Mouse (Mus musculus) C2C12 (cell line): ENCODE measurements around the gene Ercc4. TPM values are rescaled to one million over a fixed set of nuclear protein-coding genes. Genes with fewer than 3 reads are reported as not detected.

Source experiments
- H3K27me3 ChIP-seq: one replicate; pipeline ENCODE4 v1.6.1; 2011; ENCODE audit not compliant: control insufficient read depth, insufficient read depth, insufficient read length
- H3K36me3 ChIP-seq: one replicate; pipeline ENCODE4 v1.6.1; 2011; ENCODE audit not compliant: control insufficient read depth, insufficient read depth
- H3K4me3 ChIP-seq: one replicate; pipeline ENCODE4 v1.5.1; 2011; ENCODE audit warnings: mild to moderate bottlenecking, control low read depth; ENCODE audit not compliant: poor library complexity, insufficient read depth, severe bottlenecking
- H3K79me2 ChIP-seq: one replicate; pipeline ENCODE4 v1.6.1; 2011; ENCODE audit not compliant: control insufficient read depth, insufficient read depth
- H3K79me3 ChIP-seq: one replicate; pipeline ENCODE4 v1.6.1; 2011; ENCODE audit warnings: low read depth, control low read depth
- H3ac ChIP-seq: one replicate; pipeline ENCODE3; 2011; ENCODE audit warnings: low read depth; ENCODE audit not compliant: control insufficient read depth, insufficient read length
- CEBPB ChIP-seq: IDR thresholded peaks from one replicate; pipeline ENCODE4 v1.6.1; 2011; ENCODE audit warnings: low read depth, mild to moderate bottlenecking, control low read depth, moderate library complexity
- CTCF ChIP-seq: IDR thresholded peaks from one replicate; pipeline ENCODE4 v1.5.1; 2011; ENCODE audit not compliant: control insufficient read depth, insufficient read depth, insufficient read length
- FOSL1 ChIP-seq: IDR thresholded peaks from one replicate; pipeline ENCODE4 v1.8.0; 2011; ENCODE audit warnings: mild to moderate bottlenecking, low read length; ENCODE audit not compliant: poor library complexity, insufficient read depth, severe bottlenecking
- MAX ChIP-seq: IDR thresholded peaks from one replicate; pipeline ENCODE4 v1.6.1; 2011; ENCODE audit warnings: mild to moderate bottlenecking, control low read depth
- MYOD1 ChIP-seq: IDR thresholded peaks from one replicate; pipeline ENCODE4 v1.6.1; 2011; ENCODE audit warnings: low read depth; ENCODE audit not compliant: control insufficient read depth, insufficient read length
- MYOG ChIP-seq: IDR thresholded peaks from one replicate; pipeline ENCODE4 v1.6.1; 2011; ENCODE audit not compliant: control insufficient read depth, insufficient read length; ENCODE audit errors: extremely low read depth
- USF1 ChIP-seq: IDR thresholded peaks from one replicate; pipeline ENCODE4 v1.6.1; 2011; ENCODE audit warnings: low read depth, mild to moderate bottlenecking, control low read depth, moderate library complexity
- polyA plus RNA-seq: library from polyadenylated mRNA; unstranded; fragments of >200 nt; fragmentation: generic; extraction: Trizol; gene quantifications from one replicate; pipeline ENCODE4 v1.2.1, GENCODE M21; 2012; ENCODE audit warnings: missing spikeins

Gene Ercc4
- polyA plus RNA-seq, 1 experiment, result 6.6 TPM

DNA sequence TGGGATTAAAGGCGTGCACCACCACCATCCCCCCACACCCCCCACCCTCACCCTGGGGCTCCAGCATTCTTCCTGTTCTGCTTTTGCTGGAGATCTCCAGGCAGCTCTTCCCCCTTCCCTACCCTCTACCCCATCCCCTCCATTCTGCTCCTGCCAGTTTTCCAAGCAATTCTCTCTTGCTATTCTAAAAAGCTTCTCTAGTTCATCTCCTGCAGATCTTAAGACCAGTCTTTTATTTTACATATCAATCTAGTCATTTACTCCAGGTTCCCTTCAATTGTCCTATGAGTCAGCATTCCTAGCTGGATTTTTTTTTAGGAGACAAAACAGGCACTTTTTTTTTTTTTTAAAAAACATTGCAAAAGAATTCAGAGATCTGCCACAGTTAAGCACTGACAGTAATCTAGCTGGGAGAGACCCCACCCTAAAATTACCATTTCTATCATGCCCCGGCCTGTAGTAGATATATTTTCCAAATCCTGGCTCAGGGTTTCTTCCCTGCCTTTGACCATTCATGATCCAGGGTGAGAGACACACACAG, 9.3 kb downstream of the Ercc4 start:
- Histone ChIP-seq H3K79me3 (peaks cover 4% of the 10 kb centered on the region), H3K79me2 (peaks cover 4% of the 10 kb centered on the region), H3K4me3 (no peak overlapping the region), H3ac (no peak overlapping the region), H3K27me3 (no peaks in the 10 kb centered on the region), H3K36me3 (peaks cover 35% of the 10 kb centered on the region)
- TF ChIP-seq USF1 (no peak), FOSL1 (no peak), MAX (no peak), CEBPB (no peak), MYOG (no peak), MYOD1 (no peak), CTCF (no peak)

DNA sequence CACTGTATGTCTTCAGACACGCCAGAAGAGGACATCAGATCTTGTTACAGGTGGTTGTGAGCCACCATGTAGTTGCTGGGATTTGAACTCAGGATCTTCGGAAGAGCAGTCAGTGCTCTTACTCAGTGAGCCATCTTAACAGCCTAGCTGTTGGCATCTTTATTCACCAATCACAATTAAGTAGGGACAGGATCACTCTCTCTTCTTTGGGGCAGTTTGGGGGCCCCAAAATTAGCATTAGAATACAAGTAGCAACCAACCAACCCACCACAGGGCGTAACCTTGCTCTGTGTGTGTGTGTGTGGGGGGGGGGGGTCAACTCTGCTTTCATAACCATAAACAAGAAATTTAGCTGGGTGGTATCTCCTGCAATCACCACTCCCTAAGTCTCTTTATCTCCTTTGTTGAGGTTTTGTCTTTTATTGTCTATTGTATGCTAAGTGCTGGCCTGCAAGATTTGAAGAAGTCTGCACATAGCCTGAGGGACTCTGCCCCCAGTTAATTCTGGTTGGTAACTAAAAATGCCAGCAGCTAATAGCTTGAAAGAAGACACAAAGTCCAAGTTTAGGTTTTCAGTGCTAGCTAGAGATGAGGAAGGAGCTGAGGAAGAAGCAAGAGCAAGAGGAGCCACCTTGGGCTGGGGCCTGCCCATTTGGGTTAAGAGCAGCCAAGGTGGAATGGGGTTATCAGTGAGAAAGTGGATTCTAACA, 10.3 kb downstream of the Ercc4 start:
- no peaks in the 10 kb centered on the region for H3K27me3 ChIP-seq
- H3K79me3 ChIP-seq, result peaks cover 4% of the 10 kb centered on the region
- no peak overlapping the region for H3ac ChIP-seq
- TF ChIP-seq CEBPB, result no peak
- TF ChIP-seq CTCF, result no peak
- TF ChIP-seq MAX, result no peak
- no peak for TF ChIP-seq MYOD1
- TF ChIP-seq MYOG, result no peak
- TF ChIP-seq FOSL1, result no peak
- TF ChIP-seq USF1, result no peak
- H3K79me2 ChIP-seq, result peaks cover 4% of the 10 kb centered on the region
- H3K36me3 ChIP-seq, result peaks cover 35% of the 10 kb centered on the region
- no peak overlapping the region for H3K4me3 ChIP-seq

DNA sequence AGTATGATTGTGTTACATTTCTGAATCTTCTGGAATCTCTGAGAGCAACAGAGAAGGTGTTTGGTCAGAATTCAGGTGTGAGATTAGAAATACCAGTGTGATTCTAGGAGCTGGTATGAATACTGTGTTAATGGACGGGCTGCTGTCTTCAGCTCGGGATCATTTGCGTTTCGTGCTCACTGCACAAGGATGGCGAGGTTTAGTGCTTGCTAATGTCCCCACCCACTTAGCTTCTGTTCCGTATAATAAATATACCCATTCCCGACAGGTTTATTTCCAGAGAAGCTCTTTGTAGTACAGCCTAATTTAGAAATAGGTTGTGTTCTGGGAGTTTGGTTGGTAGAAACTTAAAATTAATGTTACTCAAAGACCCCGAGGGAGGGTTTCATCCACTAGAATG, 15.9 kb downstream of the Ercc4 start:
- Histone ChIP-seq H3K36me3 (peaks cover 70% of the 10 kb centered on the region), H3K79me3 (no peaks in the 10 kb centered on the region), H3K79me2 (no peaks in the 10 kb centered on the region), H3K27me3 (no peaks in the 10 kb centered on the region), H3K4me3 (no peak overlapping the region), H3ac (no peak overlapping the region)
- TF ChIP-seq MYOG (no peak), CEBPB (no peak), USF1 (no peak), MAX (no peak)

DNA sequence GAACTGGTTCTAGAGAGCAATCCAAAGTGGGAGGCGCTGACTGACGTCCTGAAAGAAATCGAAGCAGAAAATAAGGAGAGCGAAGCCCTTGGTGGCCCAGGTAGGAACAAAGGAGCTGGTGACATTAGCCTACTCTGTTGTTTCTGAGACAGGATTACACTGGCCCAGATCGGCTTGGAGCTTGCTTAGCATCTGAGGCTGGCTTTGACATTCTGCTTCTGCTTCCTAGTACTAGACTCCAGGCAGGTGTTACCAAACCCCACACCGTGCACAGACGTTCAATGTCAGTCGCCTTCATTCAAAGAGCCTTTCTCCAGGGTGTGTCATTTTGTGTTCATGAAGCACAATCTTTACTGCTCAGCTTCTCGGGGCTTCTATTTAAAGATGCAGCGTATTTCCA, 18.1 kb downstream of the Ercc4 start:
- no peaks in the 10 kb centered on the region for H3K79me2 ChIP-seq
- H3K27me3 ChIP-seq, result no peaks in the 10 kb centered on the region
- TF ChIP-seq MYOD1 (no peak), CEBPB (no peak), CTCF (no peak), MAX (no peak)
- H3ac ChIP-seq, result no peak overlapping the region
- H3K4me3 ChIP-seq, result no peak overlapping the region
- peaks cover 66% of the 10 kb centered on the region for H3K36me3 ChIP-seq
- H3K79me3 ChIP-seq, result no peaks in the 10 kb centered on the region

DNA sequence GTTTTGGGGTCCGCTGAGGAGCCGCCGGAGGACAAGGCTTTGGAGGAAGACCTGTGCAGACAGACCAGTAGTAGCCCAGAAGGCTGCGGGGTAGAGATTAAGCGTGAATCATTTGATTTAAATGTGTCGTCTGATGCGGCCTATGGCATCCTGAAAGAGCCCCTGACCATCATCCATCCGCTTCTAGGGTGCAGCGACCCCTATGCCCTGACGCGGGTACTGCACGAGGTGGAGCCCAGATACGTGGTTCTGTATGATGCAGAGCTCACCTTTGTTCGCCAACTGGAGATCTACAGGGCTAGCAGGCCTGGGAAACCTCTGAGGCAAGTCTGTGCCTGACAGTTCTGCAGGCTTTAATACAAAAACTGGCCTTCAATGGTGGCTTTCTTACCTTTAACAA, 20.9 kb downstream of the Ercc4 start:
- no peak for TF ChIP-seq USF1
- TF ChIP-seq MAX, result no peak
- TF ChIP-seq CEBPB, result no peak
- no peak for TF ChIP-seq FOSL1
- TF ChIP-seq MYOG, result no peak
- peak; percentile 33 for TF ChIP-seq CTCF
- TF ChIP-seq MYOD1, result no peak
- H3ac ChIP-seq, result no peak overlapping the region
- no peaks in the 10 kb centered on the region for H3K79me2 ChIP-seq
- no peaks in the 10 kb centered on the region for H3K27me3 ChIP-seq
- H3K36me3 ChIP-seq, result peaks cover 54% of the 10 kb centered on the region
- H3K4me3 ChIP-seq, result no peak overlapping the region
- H3K79me3 ChIP-seq, result no peaks in the 10 kb centered on the region

DNA sequence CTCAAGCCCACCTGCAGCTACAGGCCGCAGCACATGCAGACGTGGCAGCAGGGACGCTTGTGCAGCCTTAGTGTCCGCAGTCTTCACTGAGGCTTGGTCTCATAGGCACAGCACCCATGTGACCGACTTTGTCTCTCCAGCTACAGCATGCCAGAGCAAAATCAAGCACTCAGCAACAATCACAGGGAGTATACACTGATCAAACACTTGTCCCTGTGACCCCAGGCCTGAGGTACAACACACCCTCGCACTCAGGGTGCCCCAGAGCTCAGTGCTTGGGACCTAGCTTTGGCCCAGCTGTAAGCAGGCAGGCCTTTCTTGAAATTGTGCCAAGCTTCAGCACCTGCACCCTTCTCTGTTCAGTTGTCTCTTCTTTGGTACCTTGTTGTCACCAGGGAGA, 31.7 kb downstream of the Ercc4 start:
- H3K27me3 ChIP-seq, result no peaks in the 10 kb centered on the region
- no peaks in the 10 kb centered on the region for H3K79me3 ChIP-seq
- peaks cover 4% of the 10 kb centered on the region for H3K36me3 ChIP-seq
- H3K79me2 ChIP-seq, result no peaks in the 10 kb centered on the region
- TF ChIP-seq MYOG, result no peak
- no peak for TF ChIP-seq USF1
- H3K4me3 ChIP-seq, result no peak overlapping the region
- H3ac ChIP-seq, result no peak overlapping the region
